Mouse (Mus musculus): ENCODE results near the gene Obscn.

Gene Obscn

DNA sequence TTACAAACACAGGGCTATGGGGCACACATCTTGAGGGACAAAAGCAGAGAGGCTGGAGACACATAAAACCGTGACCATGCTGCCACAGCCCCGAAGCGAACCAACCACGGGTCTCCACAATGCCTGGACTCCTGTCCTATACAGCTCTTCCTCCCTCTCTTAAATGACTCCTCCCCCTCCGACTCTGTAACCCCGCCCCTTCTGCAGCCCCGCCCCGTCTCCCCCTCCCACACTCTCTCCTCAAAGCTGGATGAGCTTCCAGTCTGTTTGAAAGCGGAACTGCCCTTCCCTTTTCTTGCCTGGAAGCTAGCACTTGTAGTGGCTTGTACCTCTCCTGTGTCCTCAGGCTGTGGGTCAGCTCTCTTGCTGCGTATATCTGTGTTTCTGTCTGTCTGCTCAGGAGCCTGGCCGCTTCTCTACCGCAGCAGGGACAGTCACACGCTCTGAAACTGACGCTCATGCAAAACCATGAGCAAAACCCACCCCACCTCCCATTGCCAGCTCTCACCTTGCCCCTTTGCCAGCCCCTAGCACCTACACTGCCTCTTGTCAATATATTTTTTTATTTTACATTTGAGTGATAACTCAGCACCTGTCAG lies 5.7 kb upstream of the Obscn start:
- peak; percentile 30 for DNase-seq

DNA sequence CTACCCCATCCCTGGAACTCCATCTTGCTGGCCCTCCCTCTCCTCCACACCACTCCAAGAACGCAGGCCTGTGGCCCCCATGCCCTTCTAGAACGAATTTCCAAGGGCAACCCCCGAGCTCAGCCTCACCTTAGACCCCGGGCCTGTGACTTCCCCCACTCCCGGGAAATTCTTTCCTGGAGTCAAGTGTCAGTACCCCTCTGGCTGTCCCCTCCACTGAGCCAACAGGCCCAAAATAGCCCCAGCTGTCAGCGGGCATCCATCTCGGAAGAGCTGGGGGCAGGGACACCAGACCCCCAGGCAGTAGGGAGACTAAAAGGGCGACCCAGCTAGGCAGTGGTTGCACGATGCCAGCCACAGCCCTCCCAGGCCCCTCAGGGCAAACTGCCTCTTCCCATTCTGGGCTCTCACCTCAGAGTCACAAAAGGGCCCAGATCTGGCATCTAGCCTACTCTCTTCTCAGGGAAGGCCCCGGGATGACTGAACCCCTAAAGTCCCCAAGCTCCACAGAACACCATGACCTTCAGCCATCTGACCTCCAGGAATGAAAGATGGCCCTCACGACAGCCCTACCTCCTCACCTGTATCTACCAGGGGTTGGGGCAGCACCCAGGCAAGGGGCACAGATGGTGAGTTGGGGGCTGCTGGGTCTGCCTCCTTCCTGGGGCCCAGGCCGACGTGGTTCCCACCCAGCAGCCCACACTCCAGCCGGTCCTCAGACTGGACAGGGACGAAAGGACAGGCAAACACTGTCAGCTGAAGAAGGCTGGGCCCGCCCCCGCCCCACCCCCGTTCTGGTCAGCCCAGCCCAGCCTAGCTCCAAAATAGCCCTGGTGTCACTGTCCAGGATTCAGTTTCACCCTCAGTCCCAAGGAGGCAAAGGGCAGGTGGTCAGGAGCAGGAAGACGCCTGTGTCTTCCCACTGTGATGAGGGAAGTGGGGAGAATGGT lies 2.6 kb upstream of the Obscn start:
- DNase-seq = no peak

DNA sequence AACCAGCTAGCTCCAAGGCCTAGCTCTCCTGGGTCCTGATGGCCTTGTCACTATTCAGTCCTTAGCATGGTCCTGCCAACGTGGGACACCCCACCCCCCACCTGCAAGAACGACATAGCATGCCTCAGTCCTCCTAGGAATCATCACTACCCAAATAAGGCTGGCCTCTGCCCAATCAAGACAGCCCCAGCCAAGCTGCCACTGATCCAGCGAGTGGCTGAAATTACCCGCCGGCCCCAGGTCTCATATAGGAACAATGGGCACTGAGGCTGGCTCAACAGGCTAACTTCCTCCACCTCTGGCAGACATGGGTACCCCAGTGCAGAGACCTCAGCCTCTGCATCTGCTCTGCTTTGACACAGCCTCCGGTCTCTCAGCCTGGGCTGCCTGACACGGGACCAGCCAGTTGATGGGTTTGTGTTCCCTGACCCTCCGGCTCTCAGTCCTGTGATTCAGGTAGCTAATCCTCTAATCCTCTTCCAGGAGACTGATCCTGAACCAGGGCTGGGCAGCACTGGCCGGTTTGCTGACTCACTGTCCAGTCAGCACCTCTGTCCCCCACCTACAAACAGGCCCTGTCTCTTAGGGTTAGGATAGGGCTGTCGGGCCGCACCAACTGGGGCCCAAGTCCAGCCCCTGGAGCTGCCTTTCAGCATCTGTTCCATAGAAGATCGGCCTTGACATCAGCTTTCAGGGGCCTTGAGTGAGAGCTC lies 948 bp upstream of the Obscn start:
- DNase-seq = no peak

DNA sequence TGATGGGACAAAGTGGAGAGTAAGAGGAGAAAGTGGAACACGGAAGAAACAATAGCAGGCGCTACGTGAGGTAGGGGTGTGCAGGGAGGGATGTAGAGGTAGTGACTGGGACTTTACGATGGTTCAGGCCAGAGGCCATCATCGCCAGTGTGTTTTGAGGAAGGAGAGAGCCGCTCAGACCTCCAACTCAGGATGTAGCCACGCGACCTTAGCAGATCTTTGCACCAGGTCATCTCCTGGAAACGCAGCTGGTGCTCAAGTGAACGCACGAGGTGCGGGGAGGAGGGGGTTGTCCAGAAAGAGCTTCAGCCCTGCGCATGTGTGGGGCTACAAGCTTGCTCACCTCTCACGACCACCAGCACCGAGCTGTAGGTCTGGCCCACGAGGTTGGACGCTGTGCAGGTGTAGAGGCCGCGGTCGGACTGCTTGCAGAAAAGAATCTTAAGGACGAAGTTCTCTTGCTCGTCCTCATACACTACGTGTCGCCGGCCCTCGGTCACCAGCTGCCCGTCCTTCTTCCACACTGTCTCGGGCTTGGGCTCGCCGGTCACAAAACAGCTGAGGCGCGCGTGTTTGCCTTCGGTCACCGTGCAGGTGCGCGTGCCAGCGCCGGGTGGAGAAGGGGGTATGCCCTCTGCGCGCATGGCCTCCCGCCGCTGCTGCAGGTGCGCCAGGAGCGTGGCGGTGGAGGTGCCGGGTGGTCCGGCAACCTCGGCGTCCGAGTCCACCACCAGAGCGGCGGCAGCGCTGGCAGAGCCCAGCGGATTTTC lies 966 bp downstream of the Obscn start:
- no peak for DNase-seq

DNA sequence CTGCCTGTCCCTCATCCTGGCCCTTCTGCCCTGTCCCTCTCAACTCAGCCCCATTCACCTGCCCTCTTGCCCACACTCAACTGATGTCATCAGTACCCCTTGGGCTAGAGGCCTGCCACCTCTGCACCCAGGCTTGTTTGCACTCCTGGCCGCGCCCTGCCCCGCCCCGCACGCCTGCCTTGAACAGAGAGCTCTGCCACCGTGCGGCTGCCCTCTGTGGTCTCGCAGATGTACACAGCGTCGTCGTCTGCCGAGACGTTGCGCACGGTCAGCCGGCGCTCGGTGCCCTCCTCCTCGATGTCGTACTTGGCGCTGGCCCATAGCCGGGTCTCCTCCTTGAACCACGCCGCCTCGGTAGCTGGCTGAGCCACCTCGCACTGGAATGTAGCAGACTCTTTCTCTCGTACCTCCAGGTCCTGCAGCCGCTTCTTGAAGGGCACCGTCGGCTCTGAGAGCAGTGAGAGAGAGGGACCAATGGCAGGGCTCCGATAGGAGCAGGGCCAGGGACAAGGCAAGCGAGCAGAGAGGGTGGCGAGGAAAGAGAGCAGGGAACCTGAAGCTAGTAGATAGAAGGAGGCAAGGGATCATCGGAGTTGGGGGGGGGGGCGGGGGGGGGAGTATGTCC lies 1.7 kb downstream of the Obscn start:
- peak; percentile 26 for DNase-seq

DNA sequence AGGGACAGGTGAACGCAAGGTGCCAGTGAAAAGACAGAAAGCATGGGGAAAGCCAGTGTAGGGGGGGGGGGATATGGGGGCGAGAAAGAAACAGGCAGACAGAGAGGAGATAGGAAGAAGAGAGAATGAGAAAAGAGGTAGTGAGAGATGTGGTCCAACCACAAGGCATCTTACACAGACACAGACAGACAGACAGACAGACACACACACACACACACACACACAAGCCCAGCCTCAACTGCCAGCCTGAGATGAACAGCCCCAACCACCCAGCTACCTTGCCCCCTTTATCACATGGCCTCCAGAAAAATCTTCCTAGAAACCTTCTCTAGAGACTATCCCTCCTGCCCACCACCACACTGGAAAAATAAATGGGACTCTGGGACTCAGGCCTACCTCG lies 4.1 kb downstream of the Obscn start:
- no peak for DNase-seq

DNA sequence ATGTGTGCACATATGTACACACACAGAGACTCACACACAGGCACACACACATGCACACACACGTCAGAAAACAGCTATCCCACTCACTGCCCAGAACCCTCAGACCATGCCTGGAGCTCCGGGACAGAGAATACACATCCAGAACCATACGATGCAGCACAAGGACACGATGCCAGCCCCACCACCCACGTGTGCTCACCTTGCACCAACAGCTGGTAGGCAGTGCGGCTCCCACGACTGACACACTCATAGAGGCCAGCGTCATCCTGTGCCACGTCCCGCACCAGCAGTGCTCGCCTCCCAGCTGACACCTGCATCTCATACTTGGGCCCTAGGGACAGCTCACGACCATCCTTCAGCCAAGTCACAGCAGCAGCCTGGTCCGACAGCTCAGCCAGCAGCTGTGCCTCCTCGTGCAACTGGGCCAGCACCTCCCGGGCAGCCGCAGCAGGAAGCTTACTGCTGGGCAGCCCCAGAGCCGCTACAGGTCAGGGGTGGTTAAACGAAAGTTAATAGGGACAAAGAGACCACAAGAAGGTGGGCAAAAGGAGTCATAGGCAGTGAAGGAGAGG lies 4.8 kb downstream of the Obscn start:
- DNase-seq = no peak

DNA sequence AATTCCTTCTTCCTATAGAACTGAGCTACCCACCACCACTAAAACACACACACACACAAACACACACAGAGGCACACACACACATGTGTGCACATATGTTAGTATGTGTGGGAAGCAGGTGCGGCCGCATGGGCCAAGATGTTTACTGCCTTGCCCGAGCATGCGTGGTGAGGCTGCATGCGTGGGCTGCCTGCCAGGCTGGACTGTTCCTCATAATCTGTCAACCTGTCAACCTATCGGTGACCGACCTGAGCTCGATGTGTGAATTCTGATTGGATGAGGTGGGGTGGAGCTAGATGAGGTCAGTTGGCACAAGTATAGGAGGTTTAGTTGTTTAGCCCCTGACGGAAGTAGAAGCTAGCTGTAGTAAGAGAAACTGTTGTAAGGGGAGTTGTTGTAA lies 5.4 kb downstream of the Obscn start:
- no peak for DNase-seq

DNA sequence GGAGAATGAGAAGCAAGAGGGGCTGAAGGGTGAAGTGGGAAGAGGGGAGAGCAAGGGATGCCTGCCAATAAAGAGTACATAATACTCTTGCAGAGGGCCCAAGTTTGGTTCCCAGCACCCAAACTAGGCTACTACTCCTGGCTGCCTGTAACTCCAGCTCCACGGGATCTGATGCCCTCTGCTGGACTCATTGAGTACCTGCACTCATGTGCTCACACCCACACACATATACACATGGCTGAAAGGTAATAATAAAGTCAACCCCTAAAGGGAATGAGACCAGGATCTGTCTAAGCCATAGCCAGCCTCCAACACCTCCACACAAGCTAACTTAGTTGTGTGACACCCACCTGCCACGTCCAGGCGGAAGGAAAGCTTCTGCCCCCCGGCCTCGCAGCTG lies 30.3 kb downstream of the Obscn start:
- no peak for DNase-seq

DNA sequence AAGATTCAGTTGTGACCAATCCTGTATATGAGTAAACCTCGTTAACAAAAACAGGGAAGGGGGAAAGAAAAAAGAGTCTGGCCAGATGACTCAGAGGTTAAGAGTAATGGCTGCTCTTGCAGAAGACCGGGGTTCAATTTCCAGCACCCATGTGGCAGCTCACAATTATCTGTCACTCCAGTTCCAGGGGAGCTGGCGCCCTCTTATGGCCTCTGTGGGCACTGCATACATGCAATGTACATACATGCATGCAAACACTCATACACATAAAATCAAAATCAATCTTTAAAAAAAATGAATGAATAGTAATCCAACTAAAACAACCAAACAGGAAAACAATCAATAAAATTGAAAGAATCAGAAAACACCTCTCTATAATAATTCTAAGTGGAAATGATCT lies 33.9 kb downstream of the Obscn start:
- peak; percentile 9 for DNase-seq

DNA sequence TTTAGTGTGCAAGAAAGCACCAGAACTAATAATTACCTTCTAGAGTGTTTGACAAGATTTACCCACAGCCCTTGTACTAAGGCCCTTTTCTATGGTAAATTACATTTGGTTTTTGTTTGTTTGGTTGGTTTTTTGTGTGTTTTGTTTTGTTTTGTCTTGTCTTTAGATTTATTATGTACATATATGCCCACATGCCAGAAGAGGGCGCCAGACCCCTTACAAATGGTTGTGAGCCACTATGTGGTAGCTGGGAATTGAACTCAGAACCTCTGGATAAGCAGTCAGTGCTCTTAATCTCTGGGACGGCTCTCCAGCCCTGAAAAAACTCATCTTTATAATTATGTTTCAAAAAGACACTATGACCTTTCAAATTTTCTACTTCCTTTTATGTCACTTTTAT lies 37.9 kb downstream of the Obscn start:
- DNase-seq = peak; percentile 56

DNA sequence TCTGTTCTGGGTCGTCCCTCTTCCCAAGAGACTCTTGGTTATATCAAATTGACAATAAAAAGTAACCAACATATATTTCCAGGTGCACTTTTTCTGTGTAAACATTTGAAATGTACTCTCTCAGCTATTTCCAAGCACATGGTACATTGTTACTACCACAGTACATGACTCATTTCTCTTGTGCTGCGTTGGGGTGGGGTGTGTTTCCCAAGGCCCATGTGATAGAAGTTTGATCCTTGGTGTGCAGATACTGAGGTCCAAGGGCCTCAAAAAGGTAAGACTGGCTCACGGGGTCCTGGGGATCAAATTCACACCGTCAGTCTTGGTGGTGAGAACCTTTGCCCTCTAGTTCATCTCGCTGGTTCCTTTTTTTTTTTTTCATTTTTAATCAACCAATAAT lies 38.4 kb downstream of the Obscn start:
- DNase-seq = no peak

DNA sequence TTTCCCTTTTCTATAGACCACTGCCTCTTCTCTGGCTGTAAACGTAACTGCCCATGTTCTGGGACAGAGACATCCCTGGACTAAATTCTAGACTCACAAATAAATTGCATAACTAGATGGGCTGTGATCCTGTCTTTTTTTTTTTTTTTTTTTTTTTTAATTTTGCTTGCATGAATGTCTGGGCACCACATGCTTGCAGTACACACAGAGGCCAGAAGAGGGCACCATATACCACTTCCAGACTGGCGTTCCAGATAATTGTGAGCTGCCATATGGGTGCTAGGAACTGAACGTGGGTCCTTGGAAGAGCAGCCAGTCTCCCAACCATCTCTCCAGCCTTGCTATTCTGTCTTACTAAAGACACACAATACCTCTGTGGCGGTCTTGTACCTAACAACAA lies 42.0 kb downstream of the Obscn start:
- DNase-seq = no peak

DNA sequence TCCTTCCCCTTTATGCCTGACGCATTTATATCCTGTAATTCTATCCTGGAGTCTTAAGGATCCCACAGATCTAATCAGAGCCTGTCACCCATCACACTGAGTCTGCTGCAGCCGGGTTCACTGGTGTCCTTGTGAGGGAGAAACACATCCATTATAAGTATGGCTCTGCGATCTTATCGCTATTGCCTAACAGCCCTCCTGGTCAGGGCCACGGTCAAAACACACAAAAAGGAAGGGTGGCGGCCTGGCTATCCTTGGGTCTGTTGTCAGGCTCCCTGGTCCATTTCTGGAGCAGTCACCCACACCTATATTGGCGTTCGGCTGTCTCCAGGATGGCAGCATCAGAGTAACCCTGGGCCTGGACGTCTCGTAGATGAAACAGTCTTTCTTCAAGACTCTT lies 48.6 kb downstream of the Obscn start:
- DNase-seq = no peak

DNA sequence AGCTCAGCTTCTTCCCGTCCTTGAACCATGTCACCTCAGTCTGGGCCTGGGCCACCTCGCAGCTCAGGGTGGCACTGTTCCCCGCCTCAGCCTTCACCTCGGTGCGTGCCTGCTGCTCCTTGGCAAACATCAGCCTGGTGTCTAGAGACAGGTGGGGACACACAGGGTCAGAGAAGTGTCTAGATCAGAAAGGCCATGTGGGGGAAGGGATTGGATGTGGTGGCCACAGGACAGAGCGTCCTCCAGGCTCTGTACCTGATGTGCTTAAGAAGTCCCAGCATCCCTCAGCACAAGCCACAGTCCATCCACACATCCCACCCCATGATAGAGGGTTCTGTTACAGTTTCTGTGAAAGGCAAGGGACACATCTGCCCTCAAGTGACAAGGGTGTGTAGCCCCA lies 51.0 kb downstream of the Obscn start:
- no peak for DNase-seq

DNA sequence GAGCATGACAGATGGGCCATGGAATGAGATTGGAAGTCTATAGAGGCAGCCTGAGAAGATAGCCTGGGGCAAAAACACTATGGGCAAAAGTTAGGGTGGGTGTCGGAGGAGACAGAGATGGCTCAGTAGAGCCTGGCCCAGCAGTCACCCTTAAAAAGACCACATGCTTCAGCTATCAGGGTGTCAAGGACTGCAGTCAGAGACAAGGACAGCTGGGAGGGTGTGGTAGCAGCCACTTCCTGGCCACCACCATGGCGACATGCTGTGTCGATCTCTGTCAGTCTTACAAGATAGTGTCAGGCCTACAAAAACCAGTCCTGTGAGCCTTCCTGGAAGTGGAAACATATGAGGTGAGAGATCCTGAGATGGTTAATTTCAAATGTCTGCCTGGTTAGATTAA lies 53.1 kb downstream of the Obscn start:
- no peak for DNase-seq

DNA sequence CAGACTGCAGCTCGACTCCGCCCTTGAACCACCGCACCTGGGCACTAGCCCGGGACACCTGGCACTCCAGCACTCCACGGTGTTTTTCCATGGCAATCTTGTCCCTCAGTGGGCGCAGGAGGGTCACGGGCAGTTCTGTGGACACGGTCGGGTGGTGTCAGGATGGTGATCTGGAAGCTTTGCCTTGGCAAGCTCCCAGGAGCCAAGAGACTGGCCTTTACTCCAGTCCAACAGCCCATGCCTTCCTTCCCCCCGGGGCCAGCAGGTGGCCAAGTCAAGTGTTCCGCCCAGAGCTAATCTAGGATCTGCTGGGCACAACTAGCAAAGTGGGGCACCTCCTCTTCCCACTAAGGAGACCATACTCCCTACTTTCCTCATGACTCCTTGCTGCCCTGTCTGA lies 57.9 kb downstream of the Obscn start:
- DNase-seq = no peak

DNA sequence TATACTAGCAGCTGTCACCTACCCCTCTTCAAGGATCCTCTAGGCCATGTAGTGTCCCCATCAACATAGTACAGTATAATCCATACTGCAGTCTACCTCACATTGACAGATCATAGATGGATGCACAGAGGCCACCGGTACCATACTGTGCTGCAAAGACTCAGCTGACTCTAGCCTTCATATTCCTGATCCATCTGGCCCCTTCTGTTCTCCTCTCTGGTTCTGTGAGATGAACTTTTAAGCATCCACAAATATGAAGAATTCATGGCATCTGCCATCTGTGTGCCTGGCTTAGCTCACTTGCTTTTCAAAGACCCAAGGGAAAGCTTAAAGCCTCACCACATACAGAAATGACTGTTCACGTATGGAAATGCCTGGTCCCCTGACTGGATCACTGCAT lies 65.9 kb downstream of the Obscn start:
- DNase-seq = no peak

DNA sequence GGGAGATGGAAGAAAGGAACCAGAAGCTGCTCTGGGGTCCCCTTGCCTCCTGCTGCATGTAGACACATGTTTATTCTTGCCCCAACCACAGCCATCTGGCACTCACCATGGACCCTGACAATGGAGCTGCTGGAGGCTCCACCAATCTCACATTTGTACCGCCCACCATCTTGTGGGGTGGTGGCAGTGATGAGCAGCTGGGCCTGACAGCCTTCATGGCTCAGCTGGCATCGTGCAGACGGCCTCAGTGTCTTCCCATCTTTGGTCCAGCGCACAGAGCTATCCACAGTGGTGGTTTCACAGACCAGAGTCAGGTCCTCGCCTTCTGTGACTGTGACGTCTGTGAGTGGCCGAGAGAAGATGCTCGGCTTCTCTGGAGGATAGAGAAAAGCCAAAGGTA lies 67.3 kb downstream of the Obscn start:
- DNase-seq = no peak

DNA sequence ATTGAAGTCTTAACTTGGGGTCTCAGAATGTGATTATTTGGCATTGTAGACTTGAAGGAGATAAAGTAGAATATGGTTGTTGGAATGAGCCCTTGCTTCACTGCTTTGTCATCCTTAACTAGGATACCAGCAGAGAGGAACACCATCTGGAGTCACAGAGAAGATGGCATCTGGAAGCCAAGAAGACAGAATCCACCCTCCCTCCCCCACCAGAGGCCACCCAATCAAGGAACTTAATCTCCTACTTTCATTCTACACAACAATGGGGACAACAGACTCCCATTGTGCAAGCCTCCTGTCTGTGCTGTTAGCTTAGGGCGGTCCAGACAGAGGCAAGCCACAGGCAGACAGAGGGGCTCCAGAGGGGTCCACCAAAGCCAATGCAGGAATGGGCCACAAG lies 67.8 kb downstream of the Obscn start:
- no peak for DNase-seq

DNA sequence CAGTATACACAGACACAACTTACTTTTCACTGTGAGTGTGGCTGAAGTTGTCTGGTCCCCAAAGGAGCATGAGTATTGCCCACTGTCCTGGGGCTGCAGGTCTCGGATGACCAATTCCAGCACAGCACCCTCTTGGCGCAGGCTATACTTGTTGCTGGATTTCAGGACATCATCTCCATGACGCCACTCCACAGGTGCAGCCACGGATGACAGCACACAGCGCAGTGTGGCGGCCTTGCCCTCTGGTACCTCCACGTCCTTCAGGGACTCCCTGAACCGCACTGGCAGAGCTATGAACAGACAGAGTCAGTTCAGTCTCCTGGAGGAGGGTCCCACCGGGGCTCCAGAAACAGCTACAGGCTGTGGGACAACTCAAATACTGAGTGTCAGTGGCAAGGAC lies 68.3 kb downstream of the Obscn start:
- no peak for DNase-seq

DNA sequence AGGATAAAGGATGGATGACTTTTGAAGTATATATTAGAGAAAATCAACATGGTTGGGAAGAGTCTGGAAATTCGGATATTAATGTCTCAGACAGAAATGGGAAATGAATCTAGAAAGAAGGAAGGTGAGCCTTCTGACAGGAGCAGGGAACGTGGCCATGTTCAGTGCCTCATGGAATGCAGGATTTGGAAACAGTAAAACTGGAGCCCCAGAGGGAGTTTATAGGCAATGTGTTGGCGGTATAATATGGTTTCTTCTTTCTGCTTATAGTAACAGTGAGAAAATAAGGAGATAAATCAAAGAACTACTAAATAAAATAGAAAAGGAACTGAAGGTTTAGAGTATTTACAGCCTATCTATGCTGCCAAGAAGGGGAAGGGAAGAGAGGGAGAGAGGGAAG lies 78.2 kb downstream of the Obscn start:
- DNase-seq = no peak
